In the genomic region with DNA sequence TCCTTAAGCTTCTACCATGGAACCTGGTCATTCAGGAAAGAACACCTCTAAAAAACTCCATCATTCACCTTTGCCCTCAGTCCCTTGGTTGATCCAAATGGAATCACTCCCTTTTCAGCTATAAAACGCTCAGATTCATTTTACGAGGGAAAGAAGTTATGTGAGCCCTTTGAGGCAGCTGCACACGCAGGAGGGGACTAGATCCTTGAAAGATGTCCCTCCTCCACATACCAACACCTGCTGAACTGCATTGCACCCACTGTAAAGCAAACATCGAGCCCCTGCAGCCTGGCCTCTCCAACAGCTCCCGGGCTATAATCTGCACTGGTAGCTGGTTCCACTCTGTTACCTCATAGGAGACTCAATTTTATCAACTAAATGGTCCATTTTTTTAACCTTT, we compare ENCODE assay signal across 20 mouse cellular contexts.
DNase-seq lines count a peak whose midpoint lies in the region; ATAC-seq lines count a peak whose summit lies in the region.
"Had no signal": no experiment of that assay in that cellular context is flagged by ENCODE, and none has a peak within 500 bp of the region (broad histone marks: within the 10 kb centered on the region; RNA-seq: fewer than 3 reads in every experiment).

No protein-coding gene starts in this region.

- no peaks in the 10 kb centered on the region for H3K36me3 ChIP-seq in kidney, embryonic 14.5 days (ENCODE audit: control insufficient read depth, insufficient read depth, low read length)
- no peaks in the 10 kb centered on the region for H3K36me3 ChIP-seq in limb, embryonic 13.5 days
- no peaks in the 10 kb centered on the region for H3K36me3 ChIP-seq in limb, embryonic 10.5 days
- no peaks in the 10 kb centered on the region for H3K36me3 ChIP-seq in lung, embryonic 15.5 days
- H3K36me3 ChIP-seq: embryonic facial prominence, embryonic 10.5 days; heart, embryonic 13.5 days; hindbrain, embryonic 12.5 days had no signal

- no peak overlapping the region for H3K27ac ChIP-seq in kidney, embryonic 14.5 days (ENCODE audit: low read depth, low read length)
- H3K27ac ChIP-seq in limb, embryonic 13.5 days = no peak overlapping the region
- H3K27ac ChIP-seq in limb, embryonic 10.5 days = no peak overlapping the region
- 0 out of 2 replicates have a peak overlapping the region, but pooled peaks have one; percentile 0 for H3K27ac ChIP-seq in lung, embryonic 15.5 days
- H3K27ac ChIP-seq: embryonic facial prominence, embryonic 10.5 days; forebrain, embryonic 13.5 days; hindbrain, embryonic 12.5 days had no signal

- H3K27me3 ChIP-seq in kidney, embryonic 14.5 days (ENCODE audit: control insufficient read depth, insufficient read depth, low read length) = no peaks in the 10 kb centered on the region
- H3K27me3 ChIP-seq in limb, embryonic 13.5 days = no peaks in the 10 kb centered on the region
- H3K27me3 ChIP-seq in limb, embryonic 10.5 days (ENCODE audit: low read depth, poor library complexity, severe bottlenecking) = no peaks in the 10 kb centered on the region
- H3K27me3 ChIP-seq in lung, embryonic 15.5 days = no peaks in the 10 kb centered on the region
- H3K27me3 ChIP-seq: forebrain, embryonic 13.5 days; heart, embryonic 13.5 days; hindbrain, embryonic 12.5 days had no signal

- H3K4me3 ChIP-seq in kidney, embryonic 14.5 days (ENCODE audit: low read length) = no peak overlapping the region
- no peak overlapping the region for H3K4me3 ChIP-seq in limb, embryonic 13.5 days
- no peak overlapping the region for H3K4me3 ChIP-seq in limb, embryonic 10.5 days
- H3K4me3 ChIP-seq in lung, embryonic 15.5 days = no peak overlapping the region
- H3K4me3 ChIP-seq: embryonic facial prominence, embryonic 10.5 days; forebrain, embryonic 13.5 days; heart, embryonic 13.5 days; hindbrain, embryonic 12.5 days had no signal

- H3K4me1 ChIP-seq in kidney, embryonic 14.5 days (ENCODE audit: control insufficient read depth, insufficient read depth, low read length) = peaks cover 16% of the 10 kb centered on the region
- peaks cover 36% of the 10 kb centered on the region for H3K4me1 ChIP-seq in limb, embryonic 13.5 days
- H3K4me1 ChIP-seq in limb, embryonic 10.5 days = peaks cover 26% of the 10 kb centered on the region
- peaks cover 30% of the 10 kb centered on the region for H3K4me1 ChIP-seq in lung, embryonic 15.5 days

- DNase-seq in kidney, adult 18-20 months = no peak
- DNase-seq in limb, embryonic 10.5 days (ENCODE audit: low spot score) = no peak
- DNase-seq in lung, adult 18-20 months = no peak
- DNase-seq in large intestine, adult 2 months (ENCODE audit: low read depth, low spot score) = peak; percentile 22
- no peak for DNase-seq in gastrocnemius, adult 8-10 months (ENCODE audit: low spot score in 2 of 2)
- DNase-seq: adrenal gland, adult 2 months; adrenal gland, postnatal 25 days; cerebellum, adult 18-20 months; cerebellum, adult 9-11 months; cerebellum, postnatal 36 days; forebrain, postnatal 0 days; gastrocnemius, postnatal 25 days; heart, postnatal 36 days had no signal

- H3K4me2 ChIP-seq in kidney, embryonic 14.5 days (replicated peaks; ENCODE audit: low read depth, low read length) = no peak overlapping the region
- no peak overlapping the region for H3K4me2 ChIP-seq in limb, embryonic 13.5 days (replicated peaks)
- no peak overlapping the region for H3K4me2 ChIP-seq in lung, embryonic 15.5 days
- H3K4me2 ChIP-seq: forebrain, embryonic 13.5 days; heart, embryonic 13.5 days; hindbrain, embryonic 12.5 days had no signal

- H3K9ac ChIP-seq in kidney, embryonic 14.5 days (ENCODE audit: low read depth, low read length) = no peak overlapping the region
- H3K9ac ChIP-seq in limb, embryonic 13.5 days = no peak overlapping the region
- H3K9ac ChIP-seq in lung, embryonic 15.5 days = no peak overlapping the region
- H3K9ac ChIP-seq: forebrain, embryonic 13.5 days; forebrain, postnatal 0 days; hindbrain, embryonic 12.5 days had no signal

- WGBS in kidney, embryonic 14.5 days = 22% methylated on average over 5 of the region's 5 CpGs
- WGBS in limb, embryonic 13.5 days = 19% methylated on average over 5 of the region's 5 CpGs
- WGBS in limb, embryonic 10.5 days = 63% methylated on average over 5 of the region's 5 CpGs
- WGBS in lung, embryonic 15.5 days = 30% methylated on average over 5 of the region's 5 CpGs
- 17% methylated on average over 5 of the region's 5 CpGs for WGBS in large intestine, adult 2 months

- peak; percentile 78 for ATAC-seq in kidney, embryonic 14.5 days (ENCODE audit: low FRiP score, low TSS enrichment)
- peak; percentile 35; the same call in 1 of the 2 replicates for ATAC-seq in limb, embryonic 13.5 days (ENCODE audit: low FRiP score, low read depth)
- ATAC-seq in lung, embryonic 15.5 days (ENCODE audit: borderline replicate concordance, extremely low read depth, low FRiP score, low TSS enrichment) = no peak
- ATAC-seq: forebrain, embryonic 13.5 days; forebrain, postnatal 0 days had no signal

- no peaks in the 10 kb centered on the region for H3K9me3 ChIP-seq in kidney, embryonic 14.5 days (ENCODE audit: control insufficient read depth, low read length)
- no peaks in the 10 kb centered on the region for H3K9me3 ChIP-seq in limb, embryonic 13.5 days
- H3K9me3 ChIP-seq in limb, embryonic 10.5 days (replicated peaks) = no peaks in the 10 kb centered on the region
- no peaks in the 10 kb centered on the region for H3K9me3 ChIP-seq in lung, embryonic 15.5 days
- H3K9me3 ChIP-seq: embryonic facial prominence, embryonic 10.5 days; forebrain, embryonic 13.5 days; heart, embryonic 13.5 days; hindbrain, embryonic 12.5 days had no signal
